Mouse (Mus musculus) liver, embryonic 15.5 days (tissue): ENCODE results near the gene Itm2b. TPM values are rescaled to one million over a fixed set of nuclear protein-coding genes. Genes with fewer than 3 reads are reported as not detected.

Experiments used
- ATAC-seq: fragments of 200-750 bp; cut with Nextera tagmentation; 2 replicates; pipeline ENCODE4 v1.8.0; 2017; ENCODE audit warnings: moderate number of reproducible peaks, mild to moderate bottlenecking, moderate library complexity; ENCODE audit not compliant: insufficient read depth
- H3K27ac ChIP-seq: fragments of 300-500 bp; sonication (generic); replicated peaks from 2 replicates; pipeline ENCODE4 v1.5.1; 2015; ENCODE audit warnings: mild to moderate bottlenecking, inconsistent platforms
- H3K27me3 ChIP-seq: fragments of 300-500 bp; sonication (generic); 2 replicates; pipeline ENCODE4 v1.6.1; 2015; ENCODE audit warnings: mild to moderate bottlenecking, inconsistent platforms
- H3K36me3 ChIP-seq: fragments of 300-500 bp; sonication (generic); replicated peaks from 2 replicates; pipeline ENCODE4 v1.6.1; 2015; ENCODE audit warnings: moderate library complexity, mild to moderate bottlenecking, inconsistent platforms
- H3K4me1 ChIP-seq: fragments of 300-500 bp; sonication (generic); replicated peaks from 2 replicates; pipeline ENCODE4 v1.6.1; 2015; ENCODE audit warnings: inconsistent platforms
- H3K4me2 ChIP-seq: fragments of 300-500 bp; sonication (generic); 2 replicates; pipeline ENCODE4 v1.6.1; 2015; ENCODE audit warnings: moderate library complexity, mild to moderate bottlenecking, inconsistent platforms
- H3K4me3 ChIP-seq: fragments of 300-500 bp; sonication (generic); replicated peaks from 2 replicates; pipeline ENCODE4 v1.5.1; 2015; ENCODE audit warnings: mild to moderate bottlenecking, inconsistent platforms
- H3K9ac ChIP-seq: fragments of 300-500 bp; sonication (generic); 2 replicates; pipeline ENCODE4 v1.6.1; 2015; ENCODE audit warnings: moderate library complexity, mild to moderate bottlenecking, inconsistent platforms
- H3K9me3 ChIP-seq: fragments of 300-500 bp; sonication (generic); replicated peaks from 2 replicates; pipeline ENCODE4 v1.6.1; 2016; ENCODE audit warnings: inconsistent platforms
- WGBS: fragments of 180-500 bp; shearing (Covaris S2); methylation state at CpG from one replicate; pipeline ENCODE4 v1.1.7; 2015; ENCODE audit warnings: mixed read lengths; ENCODE audit not compliant: insufficient replicate concordance; 5-methylcytosine and 5-hydroxymethylcytosine counted together
- polyA plus RNA-seq: library from polyadenylated mRNA; unstranded; fragments of >200 nt; fragmentation: Nextera tagmentation; extraction: Ambion mirVana; gene quantifications from 2 replicates; pipeline ENCODE4 v1.2.1, GENCODE M21; 2015

The Itm2b gene
- 524 and 538 TPM in 2 replicates for polyA plus RNA-seq

GRCm38 (mm10) chr14:73384913-73385719 lies at the start of gene Itm2b:
Gene Itm2b (minus strand): TSS chr14:73385289.
- Histone ChIP-seq H3K36me3 (peaks cover 9% of the 10 kb centered on the region), H3K27ac (peak within 1 kb of the TSS; percentile 95), H3K9ac (peak within 1 kb of the TSS; percentile 99), H3K4me1 (peaks cover 70% of the 10 kb centered on the region), H3K9me3 (no peaks in the 10 kb centered on the region), H3K27me3 (no peaks in the 10 kb centered on the region), H3K4me3 (peak within 1 kb of the TSS; percentile 95), H3K4me2 (peak within 1 kb of the TSS; percentile 76)
- WGBS, result under 1% methylated on average over 62 of the region's 62 CpGs
- ATAC-seq, result peak; percentile 92

DNA sequence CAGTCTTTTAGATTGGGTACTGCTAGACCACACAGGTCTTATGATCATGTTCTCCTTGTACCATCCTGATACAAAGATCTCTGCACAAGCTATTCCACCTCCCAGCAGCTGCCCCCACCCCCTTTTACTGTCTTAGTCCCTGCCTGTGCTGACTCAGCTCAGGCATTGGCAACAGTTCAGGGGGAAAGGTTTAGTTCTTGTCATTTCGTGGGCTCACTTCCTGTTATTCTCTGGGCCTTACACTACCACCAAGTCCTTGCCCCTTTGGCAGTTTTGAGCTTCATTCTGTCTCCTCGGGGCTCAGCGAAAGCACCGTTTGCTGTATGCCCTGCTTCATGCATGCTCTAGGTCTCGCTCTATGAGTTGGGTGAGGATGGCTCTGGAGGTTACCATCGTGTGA lies 48.4 kb upstream of the Itm2b start:
- Histone ChIP-seq H3K4me1 (peaks cover 7% of the 10 kb centered on the region), H3K9me3 (no peaks in the 10 kb centered on the region), H3K36me3 (no peaks in the 10 kb centered on the region), H3K4me3 (no peak overlapping the region), H3K9ac (no peak overlapping the region), H3K27ac (no peak overlapping the region), H3K4me2 (no peak overlapping the region), H3K27me3 (no peaks in the 10 kb centered on the region)
- 42% methylated on average over 6 of the region's 6 CpGs for WGBS
- no peak for ATAC-seq

DNA sequence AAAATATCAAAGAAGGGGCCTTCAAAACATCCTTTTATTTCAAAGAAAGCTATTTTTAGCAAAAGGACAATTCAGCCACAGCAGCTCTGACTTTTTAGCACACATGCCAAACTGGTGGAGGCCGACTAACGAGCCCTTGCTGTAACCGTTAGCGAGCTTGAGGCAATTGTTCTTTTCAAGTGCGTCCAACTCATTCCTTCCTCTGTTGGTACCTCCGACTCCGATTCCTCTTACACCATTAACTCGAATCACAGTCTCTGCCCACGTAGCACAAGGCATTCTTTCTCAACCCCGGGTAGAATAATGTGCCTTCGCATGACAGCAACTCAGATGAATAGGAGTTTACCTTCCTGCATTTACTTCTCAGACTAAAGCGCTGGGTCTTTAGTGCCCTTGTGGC lies 45.5 kb upstream of the Itm2b start:
- no peak overlapping the region for H3K27ac ChIP-seq
- no peaks in the 10 kb centered on the region for H3K36me3 ChIP-seq
- no peaks in the 10 kb centered on the region for H3K9me3 ChIP-seq
- no peak for ATAC-seq
- H3K4me2 ChIP-seq, result no peak overlapping the region
- peaks cover 7% of the 10 kb centered on the region for H3K4me1 ChIP-seq
- H3K27me3 ChIP-seq, result no peaks in the 10 kb centered on the region
- H3K9ac ChIP-seq, result no peak overlapping the region
- 61% methylated on average over 12 of the region's 12 CpGs for WGBS
- no peak overlapping the region for H3K4me3 ChIP-seq

DNA sequence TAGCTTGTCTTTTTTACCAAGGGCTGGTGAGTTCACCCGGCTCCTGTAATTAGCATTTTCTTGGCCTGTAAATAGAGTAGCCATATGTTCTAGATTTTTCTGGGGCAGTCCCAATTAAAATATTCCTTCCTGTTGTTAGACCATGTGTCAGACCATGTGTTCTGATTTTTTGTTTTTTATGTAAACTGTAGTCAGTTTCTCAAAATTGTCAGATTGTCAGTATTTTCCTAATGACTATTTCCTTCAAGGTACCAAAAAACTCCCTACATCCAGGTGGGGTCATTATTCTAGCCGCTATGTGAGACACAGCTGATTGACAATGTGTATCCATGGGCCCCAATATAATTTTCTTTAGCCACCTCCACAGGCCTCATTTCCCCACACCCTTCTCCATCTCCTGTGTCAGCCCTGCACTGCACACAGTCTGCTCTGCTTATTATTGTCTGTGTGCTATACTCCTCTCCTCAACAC lies 40.5 kb upstream of the Itm2b start:
- no peak overlapping the region for H3K27ac ChIP-seq
- WGBS, result 79% methylated on average over 2 of the region's 2 CpGs
- H3K4me3 ChIP-seq, result no peak overlapping the region
- H3K27me3 ChIP-seq, result no peaks in the 10 kb centered on the region
- H3K9me3 ChIP-seq, result no peaks in the 10 kb centered on the region
- H3K9ac ChIP-seq, result no peak overlapping the region
- no peak overlapping the region for H3K4me2 ChIP-seq
- H3K36me3 ChIP-seq, result no peaks in the 10 kb centered on the region
- no peak for ATAC-seq
- no peaks in the 10 kb centered on the region for H3K4me1 ChIP-seq

DNA sequence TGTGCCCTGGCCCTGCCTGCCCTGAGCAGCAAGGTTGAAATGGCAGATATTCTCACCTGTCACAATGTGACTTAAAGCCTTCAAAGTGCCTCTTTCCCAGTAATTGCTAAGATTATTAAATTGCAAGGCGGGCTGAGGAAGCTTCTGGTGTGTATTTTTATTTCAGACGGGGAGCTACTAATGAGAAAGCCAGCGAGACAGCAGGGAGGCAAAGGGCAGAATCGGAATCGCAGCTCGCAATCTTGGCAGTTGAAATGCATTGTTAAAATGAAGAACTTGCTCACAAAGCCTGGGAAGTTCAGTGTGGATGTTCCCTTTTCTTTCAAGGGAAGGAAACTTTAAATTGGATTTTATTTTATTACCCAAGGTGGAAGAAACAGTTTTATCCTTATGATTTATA lies 39.9 kb upstream of the Itm2b start:
- no peaks in the 10 kb centered on the region; the same call in 1 of the 2 replicates for H3K4me1 ChIP-seq
- no peaks in the 10 kb centered on the region for H3K27me3 ChIP-seq
- H3K36me3 ChIP-seq, result no peaks in the 10 kb centered on the region
- no peak overlapping the region for H3K4me2 ChIP-seq
- H3K4me3 ChIP-seq, result no peak overlapping the region
- WGBS, result 75% methylated on average over 6 of the region's 6 CpGs
- no peak overlapping the region for H3K27ac ChIP-seq
- ATAC-seq, result no peak
- H3K9me3 ChIP-seq, result no peaks in the 10 kb centered on the region
- H3K9ac ChIP-seq, result no peak overlapping the region

DNA sequence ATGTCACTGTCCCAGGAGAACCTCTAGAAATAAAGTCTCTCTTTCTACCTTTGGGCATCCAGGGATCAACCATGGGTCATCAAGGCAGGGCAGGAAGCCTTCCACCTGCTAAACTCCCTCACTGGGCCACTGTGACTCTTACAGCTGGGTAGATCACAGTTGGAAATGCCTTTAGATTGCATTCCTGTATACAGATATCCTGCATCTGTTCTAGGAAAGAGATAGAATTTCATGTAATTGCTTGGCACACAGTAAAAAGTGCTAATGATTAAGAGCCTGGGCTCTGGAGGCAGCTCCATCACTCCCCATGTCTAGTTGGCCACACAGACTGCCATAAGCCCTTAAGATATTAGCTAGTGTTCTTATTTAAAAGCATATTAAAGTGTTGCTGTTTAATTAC lies 38.5 kb upstream of the Itm2b start:
- H3K9me3 ChIP-seq, result no peaks in the 10 kb centered on the region
- no peaks in the 10 kb centered on the region for H3K27me3 ChIP-seq
- H3K4me1 ChIP-seq, result no peaks in the 10 kb centered on the region; the same call in 1 of the 2 replicates
- no peak for ATAC-seq
- no peaks in the 10 kb centered on the region for H3K36me3 ChIP-seq
- no peak overlapping the region for H3K4me3 ChIP-seq
- no peak overlapping the region for H3K27ac ChIP-seq
- H3K9ac ChIP-seq, result no peak overlapping the region
- H3K4me2 ChIP-seq, result no peak overlapping the region

- H3K27me3 ChIP-seq, result no peaks in the 10 kb centered on the region
- H3K4me1 ChIP-seq, result no peaks in the 10 kb centered on the region; the same call in 1 of the 2 replicates
- no peak overlapping the region for H3K27ac ChIP-seq
- no peaks in the 10 kb centered on the region for H3K9me3 ChIP-seq
- H3K9ac ChIP-seq, result no peak overlapping the region
- no peak for ATAC-seq
- 91% methylated on average over 2 of the region's 2 CpGs for WGBS
- H3K36me3 ChIP-seq, result no peaks in the 10 kb centered on the region
- no peak overlapping the region for H3K4me3 ChIP-seq
- H3K4me2 ChIP-seq, result no peak overlapping the region
Measured at GRCm38 (mm10) chr14:73422621-73423020, 37.5 kb upstream of the Itm2b start.

DNA sequence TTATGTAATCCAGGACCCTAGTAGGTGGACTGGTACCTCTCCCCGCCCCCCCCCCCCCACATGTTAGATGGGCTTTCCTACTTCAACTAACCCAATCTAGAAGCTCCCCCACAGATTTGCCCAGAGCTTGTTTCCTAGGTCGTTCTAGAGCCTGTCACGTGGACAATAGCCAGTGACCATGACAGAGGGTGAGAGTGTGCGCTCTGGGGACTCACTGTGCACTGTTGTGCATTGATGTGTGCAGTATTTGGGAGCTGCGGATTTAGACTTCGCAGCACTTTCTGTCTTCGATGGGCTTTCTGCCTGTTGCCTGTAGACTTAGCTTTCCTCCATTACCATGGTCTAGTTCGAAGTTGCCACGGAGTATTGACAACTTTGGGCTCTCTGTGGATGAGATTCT lies 36.5 kb upstream of the Itm2b start:
- no peaks in the 10 kb centered on the region for H3K9me3 ChIP-seq
- H3K9ac ChIP-seq, result no peak overlapping the region
- H3K36me3 ChIP-seq, result no peaks in the 10 kb centered on the region
- no peaks in the 10 kb centered on the region; the same call in 1 of the 2 replicates for H3K4me1 ChIP-seq
- no peak for ATAC-seq
- no peak overlapping the region for H3K4me3 ChIP-seq
- no peak overlapping the region for H3K4me2 ChIP-seq
- 70% methylated on average over 9 of the region's 9 CpGs for WGBS
- H3K27ac ChIP-seq, result no peak overlapping the region
- H3K27me3 ChIP-seq, result no peaks in the 10 kb centered on the region

GRCm38 (mm10) chr14:73420138-73420745 lies 35.2 kb upstream of the Itm2b start:
- no peak overlapping the region for H3K9ac ChIP-seq
- H3K4me2 ChIP-seq, result no peak overlapping the region
- ATAC-seq, result no peak
- no peaks in the 10 kb centered on the region for H3K27me3 ChIP-seq
- H3K27ac ChIP-seq, result no peak overlapping the region
- 18% methylated on average over 5 of the region's 5 CpGs for WGBS
- H3K36me3 ChIP-seq, result no peaks in the 10 kb centered on the region
- H3K9me3 ChIP-seq, result no peaks in the 10 kb centered on the region
- no peaks in the 10 kb centered on the region; the same call in 1 of the 2 replicates for H3K4me1 ChIP-seq
- H3K4me3 ChIP-seq, result no peak overlapping the region

DNA sequence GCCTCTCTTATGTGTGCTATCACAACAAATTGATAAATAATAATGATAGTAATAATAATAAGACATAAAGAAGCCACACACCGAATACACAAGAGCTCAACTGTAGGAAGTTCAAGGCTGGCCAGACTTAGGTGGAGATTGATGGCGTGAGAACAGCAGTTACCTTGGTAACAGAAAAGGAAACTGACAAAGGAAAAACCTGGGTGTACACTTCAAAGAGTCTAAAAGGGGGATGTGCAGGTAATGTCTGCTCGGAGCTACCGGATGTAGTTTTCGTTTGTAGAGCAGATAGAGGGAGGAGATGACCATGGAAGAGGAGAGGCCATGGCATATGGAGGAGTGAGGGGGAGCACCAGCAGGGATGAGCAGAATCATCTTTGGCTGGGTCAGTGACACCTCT lies 31.4 kb upstream of the Itm2b start:
- Histone ChIP-seq H3K4me2 (no peak overlapping the region), H3K9me3 (no peaks in the 10 kb centered on the region), H3K36me3 (no peaks in the 10 kb centered on the region), H3K9ac (no peak overlapping the region), H3K27me3 (no peaks in the 10 kb centered on the region), H3K27ac (no peak overlapping the region), H3K4me3 (no peak overlapping the region), H3K4me1 (no peaks in the 10 kb centered on the region; the same call in 1 of the 2 replicates)
- WGBS, result 66% methylated on average over 5 of the region's 5 CpGs
- ATAC-seq, result no peak

- Histone ChIP-seq H3K4me1 (peaks cover 5% of the 10 kb centered on the region; the same call in 1 of the 2 replicates), H3K9ac (no peak overlapping the region), H3K36me3 (no peaks in the 10 kb centered on the region), H3K27ac (no peak overlapping the region), H3K27me3 (no peaks in the 10 kb centered on the region), H3K9me3 (no peaks in the 10 kb centered on the region), H3K4me2 (no peak overlapping the region), H3K4me3 (no peak overlapping the region)
- no peak for ATAC-seq
- WGBS, result 64% methylated on average over 13 of the region's 13 CpGs
Measured at GRCm38 (mm10) chr14:73415376-73416035, 30.4 kb upstream of the Itm2b start.
